Mouse (Mus musculus) forebrain, embryonic 15.5 days (tissue): ENCODE measurements around the gene Nbeal2. TPM values are rescaled to one million over a fixed set of nuclear protein-coding genes. Genes with fewer than 3 reads are reported as not detected.

ENCODE experiments used
- ATAC-seq: fragments of 200-750 bp; cut with Nextera tagmentation; replicated peaks from 2 replicates; pipeline ENCODE4 v1.8.0; 2017; ENCODE audit warnings: mild to moderate bottlenecking, moderate TSS enrichment, moderate library complexity
- H3K27ac ChIP-seq: fragments of 300-500 bp; sonication (generic); replicated peaks from 2 replicates; pipeline ENCODE4 v1.5.1; 2015; ENCODE audit warnings: mild to moderate bottlenecking, inconsistent platforms
- H3K27me3 ChIP-seq: fragments of 300-500 bp; sonication (generic); 2 replicates; pipeline ENCODE4 v1.6.1; 2015; ENCODE audit warnings: inconsistent platforms
- H3K36me3 ChIP-seq: fragments of 300-500 bp; sonication (generic); 2 replicates; pipeline ENCODE4 v1.6.1; 2015; ENCODE audit warnings: mild to moderate bottlenecking, inconsistent platforms
- H3K4me1 ChIP-seq: fragments of 300-500 bp; sonication (generic); 2 replicates; pipeline ENCODE4 v1.6.1; 2015; ENCODE audit warnings: inconsistent platforms
- H3K4me2 ChIP-seq: fragments of 300-500 bp; sonication (generic); replicated peaks from 2 replicates; pipeline ENCODE4 v1.6.1; 2015; ENCODE audit warnings: mild to moderate bottlenecking, inconsistent platforms
- H3K4me3 ChIP-seq: fragments of 300-500 bp; sonication (generic); 2 replicates; pipeline ENCODE4 v1.5.1; 2015; ENCODE audit warnings: mild to moderate bottlenecking, inconsistent platforms
- H3K9ac ChIP-seq: fragments of 300-500 bp; sonication (generic); replicated peaks from 2 replicates; pipeline ENCODE4 v1.6.1; 2015; ENCODE audit warnings: mild to moderate bottlenecking, inconsistent platforms
- H3K9me3 ChIP-seq: fragments of 300-500 bp; sonication (generic); 2 replicates; pipeline ENCODE4 v1.6.1; 2016; ENCODE audit warnings: inconsistent platforms
- WGBS: fragments of 180-500 bp; shearing (Covaris S2); methylation state at CpG from one replicate; pipeline ENCODE4 v1.1.7; 2015; ENCODE audit warnings: mixed read lengths; 5-methylcytosine and 5-hydroxymethylcytosine counted together
- polyA plus RNA-seq: library from polyadenylated mRNA; unstranded; fragments of >200 nt; fragmentation: Nextera tagmentation; extraction: Ambion mirVana; gene quantifications from 2 replicates; pipeline ENCODE4 v1.2.1, GENCODE M21; 2015

Gene Nbeal2
- polyA plus RNA-seq = 2.1 and 2.4 TPM in 2 replicates

GRCm38 (mm10) chr9:110653655-110654461 lies at the start of gene Nbeal2:
Gene Nbeal2, minus strand, starts transcription at chr9:110654161.
- Histone ChIP-seq H3K4me1 (peaks cover 74% of the 10 kb centered on the region), H3K4me3 (peak within 1 kb of the TSS; percentile 76), H3K9ac (peak within 1 kb of the TSS; percentile 64), H3K4me2 (peak within 1 kb of the TSS; percentile 100), H3K27me3 (peaks cover 12% of the 10 kb centered on the region; the same call in 1 of the 2 replicates), H3K27ac (peak within 1 kb of the TSS; percentile 14; the same call in 1 of the 2 replicates), H3K9me3 (no peaks in the 10 kb centered on the region), H3K36me3 (no peaks in the 10 kb centered on the region)
- ATAC-seq = peak; percentile 30
- under 1% methylated on average over 73 of the region's 75 CpGs for WGBS

- H3K9ac ChIP-seq = no peak overlapping the region
- no peaks in the 10 kb centered on the region for H3K27me3 ChIP-seq
- 91% methylated on average over 1 of the region's 1 CpGs for WGBS
These were observed 48.9 kb upstream of the Nbeal2 start for GRCm38 (mm10) chr9:110702848-110703247.

GRCm38 (mm10) chr9:110701114-110702032 lies 47.4 kb upstream of the Nbeal2 start:
- H3K9ac ChIP-seq = no peak overlapping the region
- no peak overlapping the region for H3K4me2 ChIP-seq
- H3K27me3 ChIP-seq = no peaks in the 10 kb centered on the region
- ATAC-seq = no peak
- no peaks in the 10 kb centered on the region for H3K9me3 ChIP-seq
- peaks cover 5% of the 10 kb centered on the region; the same call in 1 of the 2 replicates for H3K36me3 ChIP-seq
- H3K27ac ChIP-seq = no peak overlapping the region
- H3K4me3 ChIP-seq = no peak overlapping the region
- no peaks in the 10 kb centered on the region for H3K4me1 ChIP-seq
- 80% methylated on average over 11 of the region's 12 CpGs for WGBS

More at GRCm38 (mm10) chr9:110702848-110703247, 48.9 kb upstream of the Nbeal2 start:
- no peaks in the 10 kb centered on the region for H3K4me1 ChIP-seq
- H3K27ac ChIP-seq = no peak overlapping the region
- peaks cover 3% of the 10 kb centered on the region; the same call in 1 of the 2 replicates for H3K36me3 ChIP-seq
- no peaks in the 10 kb centered on the region for H3K9me3 ChIP-seq
- H3K4me2 ChIP-seq = no peak overlapping the region
- ATAC-seq = no peak
- H3K4me3 ChIP-seq = no peak overlapping the region

- no peak for ATAC-seq
- Histone ChIP-seq H3K4me1 (no peaks in the 10 kb centered on the region), H3K4me3 (no peak overlapping the region), H3K9ac (no peak overlapping the region), H3K4me2 (no peak overlapping the region), H3K36me3 (0 out of 2 replicates have a peak, but pooled peaks cover 7% of the 10 kb centered on the region), H3K9me3 (no peaks in the 10 kb centered on the region), H3K27me3 (no peaks in the 10 kb centered on the region), H3K27ac (no peak overlapping the region)
- WGBS = 90% methylated on average over 3 of the region's 3 CpGs
These were observed 45.6 kb upstream of the Nbeal2 start for GRCm38 (mm10) chr9:110699574-110699973.

GRCm38 (mm10) chr9:110697465-110697864 lies 43.5 kb upstream of the Nbeal2 start:
- Histone ChIP-seq H3K27me3 (no peaks in the 10 kb centered on the region), H3K9ac (no peak overlapping the region), H3K4me3 (no peak overlapping the region), H3K4me2 (no peak overlapping the region), H3K27ac (no peak overlapping the region), H3K4me1 (no peaks in the 10 kb centered on the region), H3K9me3 (no peaks in the 10 kb centered on the region), H3K36me3 (0 out of 2 replicates have a peak, but pooled peaks cover 10% of the 10 kb centered on the region)
- no peak for ATAC-seq
- 80% methylated on average over 3 of the region's 3 CpGs for WGBS

GRCm38 (mm10) chr9:110696427-110696826 lies 42.5 kb upstream of the Nbeal2 start:
- H3K27ac ChIP-seq = no peak overlapping the region
- H3K27me3 ChIP-seq = no peaks in the 10 kb centered on the region
- no peak for ATAC-seq
- H3K4me2 ChIP-seq = no peak overlapping the region
- WGBS = 92% methylated on average over 5 of the region's 5 CpGs
- H3K4me3 ChIP-seq = no peak overlapping the region
- H3K9me3 ChIP-seq = no peaks in the 10 kb centered on the region
- H3K9ac ChIP-seq = no peak overlapping the region
- no peaks in the 10 kb centered on the region for H3K4me1 ChIP-seq
- H3K36me3 ChIP-seq = 0 out of 2 replicates have a peak, but pooled peaks cover 10% of the 10 kb centered on the region

- Histone ChIP-seq H3K27me3 (no peaks in the 10 kb centered on the region), H3K9me3 (no peaks in the 10 kb centered on the region), H3K27ac (no peak overlapping the region), H3K4me3 (no peak overlapping the region), H3K4me1 (no peaks in the 10 kb centered on the region), H3K36me3 (0 out of 2 replicates have a peak, but pooled peaks cover 10% of the 10 kb centered on the region), H3K9ac (no peak overlapping the region), H3K4me2 (no peak overlapping the region)
- WGBS = 89% methylated on average over 4 of the region's 4 CpGs
- ATAC-seq = no peak
These were observed 41.3 kb upstream of the Nbeal2 start for GRCm38 (mm10) chr9:110695165-110695755.

GRCm38 (mm10) chr9:110689261-110689779 lies 35.4 kb upstream of the Nbeal2 start:
- no peaks in the 10 kb centered on the region for H3K27me3 ChIP-seq
- H3K9ac ChIP-seq = no peak overlapping the region
- H3K4me1 ChIP-seq = peaks cover 24% of the 10 kb centered on the region
- ATAC-seq = no peak
- H3K4me2 ChIP-seq = no peak overlapping the region
- no peaks in the 10 kb centered on the region for H3K9me3 ChIP-seq
- WGBS = 85% methylated on average over 8 of the region's 8 CpGs
- H3K36me3 ChIP-seq = 0 out of 2 replicates have a peak, but pooled peaks cover 3% of the 10 kb centered on the region
- no peak overlapping the region for H3K4me3 ChIP-seq
- no peak overlapping the region for H3K27ac ChIP-seq

- WGBS = 74% methylated on average over 2 of the region's 2 CpGs
- no peak for ATAC-seq
- H3K9ac ChIP-seq = no peak overlapping the region
- no peaks in the 10 kb centered on the region for H3K36me3 ChIP-seq
- no peak overlapping the region for H3K27ac ChIP-seq
- H3K4me1 ChIP-seq = peaks cover 38% of the 10 kb centered on the region
- no peaks in the 10 kb centered on the region for H3K9me3 ChIP-seq
- no peak overlapping the region for H3K4me3 ChIP-seq
- H3K4me2 ChIP-seq = no peak overlapping the region
- H3K27me3 ChIP-seq = no peaks in the 10 kb centered on the region
These were observed 33.9 kb upstream of the Nbeal2 start for GRCm38 (mm10) chr9:110687846-110688245.

- Histone ChIP-seq H3K4me1 (peaks cover 44% of the 10 kb centered on the region), H3K27me3 (no peaks in the 10 kb centered on the region), H3K4me2 (no peak overlapping the region), H3K36me3 (no peaks in the 10 kb centered on the region), H3K9me3 (no peaks in the 10 kb centered on the region), H3K9ac (no peak overlapping the region), H3K27ac (no peak overlapping the region), H3K4me3 (no peak overlapping the region)
- ATAC-seq = no peak
- 74% methylated on average over 5 of the region's 5 CpGs for WGBS
These were observed 33.1 kb upstream of the Nbeal2 start for GRCm38 (mm10) chr9:110687061-110687460.

- Histone ChIP-seq H3K4me1 (peaks cover 50% of the 10 kb centered on the region), H3K9ac (no peak overlapping the region), H3K36me3 (no peaks in the 10 kb centered on the region), H3K27ac (no peak overlapping the region), H3K9me3 (no peaks in the 10 kb centered on the region), H3K4me3 (no peak overlapping the region), H3K27me3 (no peaks in the 10 kb centered on the region), H3K4me2 (no peak overlapping the region)
- no peak for ATAC-seq
- 69% methylated on average over 3 of the region's 3 CpGs for WGBS
These were observed 32.5 kb upstream of the Nbeal2 start for GRCm38 (mm10) chr9:110686472-110686871.
